Mouse (Mus musculus) adrenal gland, postnatal 14 days (tissue): ENCODE measurements at regions not wholly inside any gene's neighbourhood (a gene's known extent, or its start where the extent isn't known, plus 50 kb on each side); places are given as distances from the start of the nearest gene placed in this dataset.

Experiments used
- DNase-seq: peaks from one replicate; pipeline ENCODE4 v3.0.0; 2021; ENCODE audit warnings: mixed read lengths

- DNase-seq = no peak
Observed at GRCm38 (mm10) chr11:109088488-109089252, 55.5 kb downstream of the E030025P04Rik start.

GRCm38 (mm10) chr11:109081957-109082356 lies 62.2 kb downstream of the E030025P04Rik start:
- no peak for DNase-seq

- DNase-seq = no peak
Observed at GRCm38 (mm10) chr11:109081454-109081853, 62.7 kb downstream of the E030025P04Rik start.

- no peak for DNase-seq
Observed at GRCm38 (mm10) chr11:109080847-109081415, 63.2 kb downstream of the E030025P04Rik start.

- peak; percentile 74 for DNase-seq
Observed at GRCm38 (mm10) chr11:109079466-109079865, 64.7 kb downstream of the E030025P04Rik start.

GRCm38 (mm10) chr11:109076587-109077417 lies 67.4 kb downstream of the E030025P04Rik start:
- peak; percentile 16 for DNase-seq

GRCm38 (mm10) chr11:109071340-109071739 lies 72.8 kb downstream of the E030025P04Rik start:
- no peak for DNase-seq

- no peak for DNase-seq
Observed at GRCm38 (mm10) chr11:109070412-109070811, 73.8 kb downstream of the E030025P04Rik start.

- DNase-seq = peak; percentile 73
Observed at GRCm38 (mm10) chr11:109069326-109069709, 74.9 kb downstream of the E030025P04Rik start.

- peak; percentile 67 for DNase-seq
Observed at GRCm38 (mm10) chr11:109068371-109069325, 75.5 kb downstream of the E030025P04Rik start.

- no peak for DNase-seq
Observed at GRCm38 (mm10) chr11:109067733-109068132, 76.4 kb downstream of the E030025P04Rik start.

- no peak for DNase-seq
Observed at GRCm38 (mm10) chr11:109061971-109062370, 82.2 kb downstream of the E030025P04Rik start.

- DNase-seq = peak; percentile 59
Observed at GRCm38 (mm10) chr11:109060527-109060908, 83.7 kb downstream of the E030025P04Rik start.

GRCm38 (mm10) chr11:109059863-109060526 lies 84.2 kb downstream of the E030025P04Rik start:
- DNase-seq = no peak

- DNase-seq = no peak
Observed at GRCm38 (mm10) chr11:109058021-109058420, 86.1 kb downstream of the E030025P04Rik start.

GRCm38 (mm10) chr11:109048257-109049101 lies 95.7 kb downstream of the E030025P04Rik start:
- no peak for DNase-seq

GRCm38 (mm10) chr11:109047483-109048110 lies 96.6 kb downstream of the E030025P04Rik start:
- DNase-seq = no peak

- no peak for DNase-seq
Observed at GRCm38 (mm10) chr11:109046446-109046845, 97.7 kb downstream of the E030025P04Rik start.

- DNase-seq = no peak
Observed at GRCm38 (mm10) chr11:109040519-109040916, 103.7 kb downstream of the E030025P04Rik start.
